Mouse (Mus musculus) spleen, adult 10 weeks (tissue): ENCODE data around the gene Lrit3. TPM values are rescaled to one million over a fixed set of nuclear protein-coding genes. Genes with fewer than 3 reads are reported as not detected.

Source experiments
- polyA plus RNA-seq: library from polyadenylated mRNA; stranded (reverse); fragments of 350-450 nt; fragmentation: Illumina TruSeq; extraction: RNeasy Lipid Tissue Mini Kit (QIAGEN cat#74804); gene quantifications from one replicate; pipeline ENCODE4 v1.2.3, GENCODE M21; 2015; ENCODE audit warnings: low replicate concordance; ENCODE audit not compliant: insufficient read depth

Lrit3 gene
- not detected for polyA plus RNA-seq

GRCm38 (mm10) chr3:129803765-129804164 lies at the start of gene Lrit3:
Gene Lrit3 (minus strand): TSS chr3:129804030.

GRCm38 (mm10) chr3:129835388-129835934 lies 31.6 kb upstream of the Lrit3 start, which contains the start of gene Cfi:
Gene Cfi (plus strand): TSS chr3:129835884.

GRCm38 (mm10) chr3:129831035-129831568 lies 27.3 kb upstream of the Lrit3 start, which contains the start of gene Gar1:
Gene Gar1 (minus strand): TSS chr3:129831396.

GRCm38 (mm10) chr3:129822206-129822775 lies 18.5 kb upstream of the Lrit3 start, which contains the start of gene Rrh:
Gene Rrh (minus strand): TSS chr3:129822587.

GRCm38 (mm10) chr3:129754650-129755604 lies 48.9 kb downstream of the Lrit3 start, which contains the start of gene Egf:
Gene Egf (minus strand): TSS chr3:129755316.

Other genes with a start within 250 kb of the Lrit3 start
- gene Egf, start 48.7 kb downstream of the Lrit3 start, polyA plus RNA-seq, result 1.7 TPM
- 0.22 TPM for gene Rrh, start 18.6 kb upstream of the Lrit3 start, polyA plus RNA-seq
- gene Gar1, start 27.4 kb upstream of the Lrit3 start, polyA plus RNA-seq, result 75.7 TPM
- gene Cfi, start 31.9 kb upstream of the Lrit3 start, polyA plus RNA-seq, result 0.11 TPM
- gene Pla2g12a, start 74.6 kb upstream of the Lrit3 start, polyA plus RNA-seq, result 12.0 TPM
- 33.1 TPM for gene Casp6, start 97.4 kb upstream of the Lrit3 start, polyA plus RNA-seq
- 7.7 TPM for gene Mcub, start 166.2 kb upstream of the Lrit3 start, polyA plus RNA-seq